Mouse (Mus musculus): ENCODE data around the gene Mamstr.

Mamstr gene

DNA sequence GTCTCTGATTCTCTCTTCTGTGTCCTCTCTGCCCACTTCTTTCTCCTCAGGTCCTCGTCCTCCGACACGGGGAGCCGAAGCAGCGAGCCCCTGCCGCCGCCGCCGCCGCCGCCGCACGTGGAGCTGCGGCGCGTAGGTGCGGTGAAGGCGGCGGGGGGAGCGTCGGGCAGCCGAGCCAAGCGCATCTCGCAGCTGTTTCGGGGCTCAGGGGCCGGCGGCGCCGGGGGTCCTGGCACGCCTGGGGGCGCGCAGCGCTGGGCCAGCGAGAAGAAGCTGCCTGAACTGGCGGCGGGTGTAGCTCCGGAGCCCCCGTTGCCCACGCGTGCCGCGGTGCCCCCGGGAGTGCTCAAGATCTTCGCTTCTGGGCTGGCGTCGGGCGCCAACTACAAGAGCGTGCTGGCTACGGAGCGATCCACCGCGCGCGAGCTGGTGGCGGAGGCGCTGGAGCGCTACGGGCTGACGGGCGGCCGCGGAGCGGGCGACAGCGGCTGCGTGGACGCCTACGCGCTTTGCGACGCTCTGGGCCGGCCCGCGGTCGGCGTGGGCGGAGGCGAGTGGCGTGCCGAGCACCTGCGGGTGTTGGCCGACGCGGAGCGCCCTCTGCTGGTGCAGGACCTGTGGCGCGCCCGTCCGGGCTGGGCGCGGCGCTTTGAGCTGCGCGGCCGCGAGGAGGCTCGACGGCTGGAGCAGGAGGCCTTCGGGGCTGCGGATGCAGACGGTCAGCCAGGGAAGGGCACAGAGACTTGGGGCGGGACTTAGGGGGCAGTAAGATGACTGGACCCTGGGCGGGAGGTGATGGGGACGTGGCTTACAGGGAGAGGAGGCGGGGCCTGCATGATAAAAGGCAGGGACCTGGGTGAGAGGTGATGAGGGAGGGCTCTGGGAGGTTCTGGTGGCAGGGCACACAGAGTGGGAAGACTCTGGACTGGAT lies 11.1 kb upstream of the Mamstr start:
- no peak for DNase-seq (ENCODE audit: low spot score)

DNA sequence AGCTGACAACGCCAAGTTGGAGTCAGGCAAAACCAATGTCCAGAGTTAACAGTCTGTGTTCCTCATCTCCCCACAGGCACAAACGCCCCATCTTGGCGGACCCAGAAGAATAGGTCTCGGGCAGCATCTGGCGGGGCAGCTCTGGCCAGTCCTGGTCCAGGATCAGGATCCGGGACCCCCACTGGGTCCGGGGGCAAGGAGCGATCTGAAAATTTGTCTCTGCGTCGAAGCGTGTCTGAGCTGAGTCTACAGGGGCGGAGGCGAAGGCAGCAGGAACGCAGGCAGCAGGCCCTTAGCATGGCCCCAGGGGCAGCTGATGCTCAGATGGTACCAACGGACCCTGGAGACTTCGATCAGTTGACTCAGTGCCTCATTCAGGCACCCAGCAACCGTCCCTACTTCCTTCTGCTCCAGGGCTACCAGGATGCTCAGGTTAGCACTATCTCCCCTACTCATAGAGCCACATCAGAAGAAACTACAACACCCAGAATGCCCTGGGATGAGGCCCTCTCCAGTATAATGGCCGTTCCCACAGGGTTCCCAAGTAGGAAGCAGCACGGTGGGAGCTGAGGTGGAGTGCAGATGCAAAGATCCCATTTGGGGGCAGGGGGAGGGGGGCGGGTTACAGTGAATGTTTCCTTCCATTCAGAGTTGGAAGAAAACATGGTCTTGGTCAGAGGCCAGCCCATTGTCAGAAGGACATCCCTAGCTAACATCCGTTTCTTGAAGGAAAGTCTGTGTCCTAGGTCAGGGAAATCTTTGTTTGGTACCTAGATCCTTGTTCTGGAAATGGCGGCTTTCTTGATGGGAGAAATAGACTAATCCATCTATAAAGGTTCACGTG lies 9.5 kb upstream of the Mamstr start:
- no peak for DNase-seq (ENCODE audit: low spot score)

DNA sequence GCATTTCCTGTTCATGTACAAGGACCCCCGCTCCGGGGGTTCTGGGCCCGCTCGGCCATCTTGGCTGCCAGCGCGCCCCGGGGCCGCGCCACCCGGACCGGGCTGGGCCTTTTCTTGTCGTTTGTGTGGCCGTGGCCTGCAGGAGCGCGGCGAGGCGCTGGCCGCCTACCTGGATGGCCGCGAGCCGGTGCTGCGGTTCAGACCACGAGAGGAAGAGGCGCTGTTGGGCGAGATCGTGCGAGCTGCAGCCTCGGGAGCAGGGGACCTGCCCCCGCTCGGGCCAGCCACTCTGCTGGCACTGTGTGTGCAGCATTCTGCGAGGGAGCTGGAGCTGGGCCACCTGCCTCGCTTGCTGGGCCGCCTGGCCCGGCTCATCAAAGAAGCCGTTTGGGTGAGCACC lies 7.3 kb upstream of the Mamstr start:
- DNase-seq (ENCODE audit: low spot score): no peak

DNA sequence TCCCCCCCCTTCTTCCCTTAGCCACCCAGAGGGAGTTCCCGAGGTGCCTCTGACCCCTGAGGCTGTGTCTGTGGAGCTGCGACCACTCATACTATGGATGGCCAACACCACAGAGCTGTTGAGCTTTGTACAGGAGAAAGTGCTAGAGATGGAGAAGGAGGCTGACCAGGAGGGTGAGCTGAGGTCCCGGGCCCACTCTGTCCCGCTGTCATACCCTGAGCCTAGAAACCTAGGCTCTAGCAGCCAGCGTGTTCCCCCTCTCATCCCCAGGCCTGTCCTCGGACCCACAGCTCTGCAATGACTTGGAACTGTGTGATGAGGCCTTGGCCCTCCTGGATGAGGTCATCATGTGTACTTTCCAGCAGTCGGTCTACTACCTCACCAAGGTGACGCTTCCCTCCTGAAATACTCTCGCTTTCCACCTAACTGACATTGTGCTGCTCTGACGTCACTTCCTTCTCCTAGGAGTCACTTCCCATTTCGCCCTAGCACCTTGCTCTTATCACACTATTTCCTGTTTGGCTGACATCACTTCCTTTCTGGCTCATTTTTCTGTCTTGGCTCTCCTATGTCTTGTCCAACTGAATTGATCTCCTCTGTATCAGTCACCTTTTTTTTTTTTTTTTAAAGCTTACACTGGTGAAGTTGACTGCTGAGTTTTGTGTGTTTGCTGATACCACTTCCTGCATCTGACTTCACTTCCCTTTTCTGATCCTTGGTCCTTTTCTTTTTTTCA lies 4.7 kb upstream of the Mamstr start:
- DNase-seq (ENCODE audit: low spot score): no peak

DNA sequence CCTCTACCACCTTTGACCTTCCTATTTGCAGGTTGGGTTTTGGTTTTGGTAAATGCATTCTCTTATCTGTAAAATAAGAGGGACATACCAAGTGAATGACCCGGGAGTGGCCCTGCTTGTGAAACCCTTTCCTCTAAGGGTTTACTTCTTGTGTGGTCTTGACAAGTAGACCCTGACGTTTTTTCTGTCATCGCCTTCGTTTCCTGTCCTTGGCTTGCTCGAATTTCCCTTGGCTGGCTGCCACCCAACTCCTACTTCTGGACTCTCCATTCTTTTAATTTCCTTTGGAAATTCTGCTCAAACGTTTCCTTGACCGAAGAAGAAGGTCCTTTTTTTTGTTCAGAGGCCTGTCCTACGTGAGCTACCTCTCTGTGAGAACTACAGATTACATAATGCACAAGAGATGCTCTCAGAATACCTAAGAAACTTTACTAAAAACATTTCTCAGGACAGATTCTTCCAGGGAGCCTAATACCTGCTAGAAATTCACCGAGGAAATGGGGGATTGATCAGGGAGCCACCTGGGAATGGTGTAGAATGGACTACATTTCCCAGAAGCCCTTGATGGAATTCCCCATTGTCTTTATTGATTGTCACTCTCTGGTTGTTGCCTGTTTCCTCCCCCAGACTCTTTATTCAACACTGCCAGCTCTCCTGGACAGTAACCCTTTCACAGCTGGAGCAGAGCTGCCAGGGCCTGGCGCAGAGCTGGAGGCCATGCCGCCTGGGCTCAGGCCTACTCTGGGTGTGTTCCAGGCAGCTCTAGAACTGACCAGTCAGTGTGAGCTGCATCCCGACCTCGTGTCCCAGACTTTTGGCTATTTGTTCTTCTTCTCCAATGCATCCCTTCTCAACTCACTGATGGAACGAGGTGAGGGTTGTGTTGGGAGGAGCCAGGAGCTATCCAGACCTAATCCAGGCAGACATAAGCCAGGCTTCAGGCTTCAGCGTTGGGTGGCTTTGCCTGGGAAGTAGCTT lies 3.8 kb upstream of the Mamstr start:
- no peak for DNase-seq (ENCODE audit: low spot score)

DNA sequence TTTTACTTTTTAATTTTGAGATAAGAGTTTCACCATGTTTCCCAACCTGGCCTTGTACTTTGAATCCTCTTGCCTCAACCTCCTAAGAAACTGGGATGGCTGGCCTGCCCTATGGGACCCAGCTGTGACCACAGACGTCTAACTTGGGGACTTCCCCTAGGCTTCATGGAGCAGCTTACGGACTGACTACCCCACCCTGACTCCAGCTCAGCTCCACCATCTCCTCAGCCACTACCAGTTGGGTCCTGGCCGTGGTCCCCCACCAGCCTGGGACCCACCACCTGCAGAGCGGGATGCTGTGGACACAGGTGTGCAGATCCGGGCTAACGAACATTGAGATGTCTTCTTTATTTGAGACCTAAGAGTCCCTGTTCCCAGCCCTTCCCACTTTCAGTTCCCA lies 2.1 kb upstream of the Mamstr start:
- no peak for DNase-seq (ENCODE audit: low spot score)

DNA sequence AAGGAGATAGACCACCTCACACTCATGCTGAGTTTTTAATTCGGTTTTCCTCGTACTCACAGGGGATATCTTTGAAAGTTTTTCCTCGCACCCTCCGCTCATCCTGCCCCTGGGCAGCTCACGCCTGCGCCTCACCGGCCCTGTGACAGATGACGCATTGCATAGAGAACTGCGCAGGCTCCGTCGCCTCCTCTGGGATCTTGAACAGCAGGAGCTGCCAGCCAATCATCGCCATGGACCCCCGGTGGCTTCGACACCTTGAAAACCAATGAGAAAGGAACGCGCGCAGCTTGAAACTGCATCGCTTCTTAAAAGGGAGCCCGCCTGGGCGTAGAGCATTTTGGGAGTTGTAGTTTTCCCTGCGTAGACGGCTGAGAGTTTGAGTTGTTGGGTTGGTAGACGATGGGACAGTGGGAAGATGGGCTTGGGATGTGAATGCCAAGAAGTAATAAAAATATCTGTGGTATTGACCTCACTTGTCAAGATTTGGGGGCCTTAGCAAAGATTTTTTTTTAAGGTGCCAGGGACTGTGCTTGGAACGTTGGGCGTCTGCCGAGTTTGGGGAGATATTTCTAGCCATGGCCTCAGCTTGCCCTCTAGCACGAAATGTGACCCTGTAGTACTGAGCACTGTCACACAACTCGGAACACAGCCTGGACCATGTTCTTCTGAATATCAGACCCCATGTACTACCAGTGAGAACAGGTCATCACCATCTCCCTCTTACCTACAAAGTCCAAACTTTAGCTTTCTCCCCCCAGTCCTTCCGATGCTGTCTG lies 965 bp upstream of the Mamstr start:
- DNase-seq (ENCODE audit: low spot score): no peak

DNA sequence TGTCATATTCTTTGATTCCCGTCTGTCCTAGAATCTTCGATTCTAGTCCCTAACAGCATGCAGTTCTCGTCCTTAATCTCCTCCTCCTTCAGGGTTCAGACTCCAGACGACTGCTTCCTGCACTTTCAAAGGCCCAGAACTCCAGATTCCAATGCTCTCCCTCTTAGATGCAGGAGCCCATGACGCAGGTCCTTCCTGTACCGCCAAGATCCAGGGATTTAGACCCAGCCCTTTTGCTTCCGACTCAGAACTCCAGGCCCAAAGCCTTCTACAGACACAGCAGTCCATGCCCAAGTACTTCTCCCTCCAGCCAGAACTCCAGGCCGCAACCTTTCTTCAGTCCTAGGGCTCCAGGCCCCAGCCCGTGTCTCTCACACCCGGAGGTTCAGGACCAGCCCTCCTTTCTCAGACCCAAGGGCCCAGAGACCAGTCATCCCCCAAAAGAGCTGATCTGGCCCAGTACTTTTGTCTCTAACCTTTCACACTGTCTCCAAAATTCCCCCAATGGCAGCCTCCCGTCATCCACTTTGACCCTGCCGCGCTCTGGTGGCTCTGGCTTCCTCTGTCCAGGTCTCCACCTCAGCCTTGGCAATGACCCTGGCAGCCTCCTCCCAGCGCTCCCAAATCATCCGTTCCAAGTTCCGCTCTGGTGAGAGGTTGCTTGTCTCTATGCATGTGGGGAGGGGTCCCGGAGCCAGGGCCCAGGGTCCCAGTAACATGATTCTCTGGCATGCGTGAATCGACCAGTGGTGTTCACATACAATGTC lies 597 bp downstream of the Mamstr start:
- no peak for DNase-seq (ENCODE audit: low spot score)

DNA sequence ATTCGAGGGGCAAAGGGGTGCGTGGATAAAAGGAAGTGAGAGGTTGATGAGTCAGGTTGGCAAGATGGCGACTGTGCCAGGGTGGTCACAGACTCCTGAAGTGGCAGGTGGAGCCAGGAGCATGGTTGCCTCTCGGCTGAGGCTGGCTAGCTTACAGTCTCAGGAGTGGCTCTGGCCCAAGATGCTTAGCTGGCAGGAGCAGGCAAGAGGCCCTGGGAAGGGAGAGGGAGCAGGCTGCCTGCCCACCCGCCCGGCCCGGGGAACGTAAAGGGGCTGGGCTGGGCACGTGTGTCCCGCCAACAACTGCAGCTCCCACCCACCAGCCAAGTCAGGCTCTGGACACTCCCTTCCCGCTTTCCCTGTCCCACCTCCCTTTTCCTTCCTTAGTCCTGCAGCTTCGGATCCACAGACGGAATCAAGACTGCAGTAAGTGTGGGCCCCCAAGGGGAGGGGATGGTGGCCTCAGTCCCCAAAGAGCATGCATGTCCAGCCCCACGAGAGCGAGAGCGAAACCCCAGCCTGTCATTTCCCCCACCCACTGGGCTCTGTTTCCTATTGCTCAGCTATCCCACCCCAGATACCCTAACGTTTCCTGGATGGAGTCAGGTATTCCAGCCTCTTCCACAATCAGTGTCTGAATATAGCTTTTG lies 1.7 kb downstream of the Mamstr start:
- no peak for DNase-seq (ENCODE audit: low spot score)

DNA sequence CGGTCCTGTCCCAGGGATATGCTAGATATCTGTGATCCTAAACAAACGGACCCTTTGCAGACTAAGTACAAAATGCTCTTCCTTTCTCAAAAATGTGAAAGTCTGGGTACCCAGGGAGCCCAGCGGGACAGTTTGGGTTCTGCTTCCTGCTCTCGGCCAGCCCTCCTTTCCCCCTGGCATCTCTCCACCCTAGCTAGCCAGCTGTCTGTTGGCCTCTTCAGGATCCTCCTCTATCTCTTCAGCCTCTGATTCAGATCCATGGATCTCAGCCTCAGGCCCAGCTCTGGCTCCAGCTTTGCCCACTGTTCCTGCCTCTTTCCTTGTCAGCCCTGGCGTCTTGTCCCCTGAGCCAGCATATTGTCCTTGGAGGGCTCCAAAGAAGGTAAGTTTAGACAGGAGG lies 2.3 kb downstream of the Mamstr start:
- DNase-seq (ENCODE audit: low spot score): no peak

DNA sequence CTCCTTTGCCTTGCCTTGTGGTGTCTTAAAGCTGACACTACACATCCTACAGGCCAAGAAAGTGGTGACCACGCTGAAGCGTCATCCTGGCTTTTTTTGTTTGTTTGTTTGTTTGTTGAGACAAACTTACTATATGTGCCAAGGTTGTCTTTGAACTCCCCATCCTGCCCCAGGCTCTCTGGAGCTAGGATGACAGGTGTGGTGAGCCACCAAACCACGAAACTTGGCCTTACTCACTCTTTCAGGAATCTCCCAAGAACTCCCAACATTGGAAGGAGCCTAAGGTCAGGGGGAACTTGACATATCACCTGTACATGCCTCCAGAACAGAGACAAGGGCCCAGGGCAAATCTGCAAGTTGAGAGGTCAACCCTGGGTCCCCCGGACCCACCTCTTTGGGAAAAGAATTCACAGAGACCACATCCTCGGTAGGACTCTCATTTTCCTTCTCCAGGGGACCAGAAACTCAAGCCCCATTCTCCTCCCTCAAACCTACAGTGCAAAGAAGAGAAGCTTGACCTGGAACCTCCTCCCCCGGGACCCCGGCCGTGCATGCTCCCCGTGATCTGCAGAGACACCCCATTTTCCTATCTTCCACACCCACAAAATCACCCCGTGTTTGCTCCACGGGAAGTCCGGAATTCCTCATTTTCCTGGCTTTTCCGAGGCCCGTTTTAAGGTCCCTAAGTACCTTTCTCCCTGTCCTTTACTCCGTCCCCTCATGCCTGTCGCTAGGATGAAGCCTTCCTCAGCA lies 2.9 kb downstream of the Mamstr start:
- peak; percentile 7 for DNase-seq (ENCODE audit: low spot score)

DNA sequence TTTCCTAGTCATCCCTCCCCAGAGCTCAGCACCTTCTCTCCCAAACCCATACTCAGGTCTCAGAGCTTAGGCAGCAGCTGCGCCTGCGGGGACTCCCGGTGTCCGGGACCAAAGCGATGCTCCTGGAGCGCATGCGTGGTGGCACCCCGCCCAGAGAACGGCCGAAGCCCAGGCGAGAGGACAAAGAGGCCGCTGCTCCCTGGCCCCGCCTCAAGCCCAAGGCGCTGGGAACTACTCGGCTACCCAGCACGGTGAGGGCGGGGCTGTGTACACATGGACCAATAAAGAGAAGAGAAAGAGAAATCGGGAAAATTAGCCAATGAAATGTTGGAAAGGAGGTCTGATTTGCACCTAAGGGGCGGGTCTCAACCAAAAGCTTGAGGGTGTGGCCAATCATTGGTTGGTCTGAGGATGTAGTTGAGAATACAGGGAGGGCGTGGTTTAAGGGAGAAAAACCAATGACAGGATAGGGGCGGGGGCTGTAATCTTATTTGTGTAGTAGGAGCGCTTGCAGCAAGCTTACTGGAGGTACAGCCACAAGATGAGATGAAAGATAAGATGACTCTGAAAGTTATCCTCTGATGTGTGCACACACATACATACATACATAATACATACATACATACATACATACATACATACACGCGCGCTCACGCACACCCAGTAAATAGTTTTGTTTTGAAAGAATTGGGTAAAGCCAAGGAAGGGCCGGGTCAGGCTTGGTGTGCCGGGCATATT lies 3.8 kb downstream of the Mamstr start:
- peak; percentile 88 for DNase-seq (ENCODE audit: low spot score)

DNA sequence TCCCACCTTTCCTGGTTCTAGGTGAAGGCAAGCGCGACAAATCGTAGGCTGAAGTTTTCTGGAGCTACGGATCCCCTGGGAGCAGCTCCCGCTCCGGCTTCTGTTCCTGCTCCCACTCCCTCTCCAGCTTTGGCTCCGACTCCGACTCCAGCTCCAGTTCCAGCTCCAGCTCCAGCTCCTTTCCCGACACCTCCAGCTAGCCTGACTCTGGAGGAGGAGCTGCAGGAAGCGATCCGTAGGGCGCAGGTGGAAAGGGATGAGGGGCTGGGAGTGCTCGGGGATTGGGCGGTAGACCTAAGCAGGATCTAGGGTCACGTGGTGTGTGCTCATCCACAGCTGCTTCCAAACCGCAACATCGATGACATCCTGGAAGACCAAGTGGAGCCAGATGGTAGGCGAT lies 4.4 kb downstream of the Mamstr start:
- DNase-seq (ENCODE audit: low spot score): no peak

DNA sequence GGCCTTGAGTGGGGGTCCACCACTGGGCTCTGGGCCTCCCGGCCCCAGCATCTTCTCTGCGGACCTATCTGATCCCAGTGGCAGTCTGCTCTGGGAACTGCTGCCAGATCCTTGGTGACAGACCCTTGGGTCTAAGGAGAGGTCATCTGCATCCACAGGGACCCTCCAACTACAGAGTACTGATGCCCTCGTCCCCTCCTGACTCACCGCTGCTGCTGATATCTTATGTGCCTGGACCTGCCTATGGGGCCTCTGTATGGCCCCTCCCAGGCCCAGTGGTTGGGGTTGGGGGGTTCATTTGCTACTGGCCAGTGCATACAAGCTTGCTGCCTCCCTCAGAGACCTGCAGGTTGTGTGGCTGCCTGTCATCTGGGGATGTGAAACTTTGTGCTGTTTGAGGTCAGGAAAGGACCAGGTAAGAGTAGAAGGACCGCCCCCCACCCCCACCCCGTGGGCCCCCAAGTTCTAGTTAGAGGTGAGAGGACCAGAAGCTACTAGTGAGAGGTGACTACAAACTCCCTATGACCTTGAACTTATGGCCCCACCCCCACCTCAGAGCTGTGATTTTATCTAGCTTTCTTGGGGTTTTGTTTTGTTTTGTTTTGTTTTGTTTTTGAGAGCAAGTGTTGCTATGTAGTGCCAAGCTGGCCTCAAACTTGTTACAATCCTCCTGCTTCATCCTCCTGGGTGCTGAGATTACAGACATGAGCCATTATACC lies 5.3 kb downstream of the Mamstr start:
- DNase-seq (ENCODE audit: low spot score): no peak

DNA sequence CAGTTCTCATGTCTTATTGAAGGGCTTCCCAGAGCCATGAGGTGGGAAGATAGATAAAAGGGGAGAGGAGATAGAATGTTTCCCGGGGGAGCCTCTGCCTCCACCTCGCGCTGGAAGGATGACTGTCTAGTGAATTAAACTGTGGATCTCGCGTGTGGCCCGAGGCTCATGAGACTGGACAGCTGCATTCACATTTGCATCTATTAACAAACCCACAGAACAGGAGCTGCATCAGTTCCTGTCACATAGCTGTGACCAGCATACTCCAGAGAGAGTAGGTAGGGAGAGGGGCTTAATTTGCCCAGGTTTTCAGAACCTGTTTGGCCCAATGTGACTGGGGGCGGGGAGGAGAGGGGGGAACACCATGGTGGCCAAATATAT lies 5.8 kb downstream of the Mamstr start:
- no peak for DNase-seq (ENCODE audit: low spot score)

DNA sequence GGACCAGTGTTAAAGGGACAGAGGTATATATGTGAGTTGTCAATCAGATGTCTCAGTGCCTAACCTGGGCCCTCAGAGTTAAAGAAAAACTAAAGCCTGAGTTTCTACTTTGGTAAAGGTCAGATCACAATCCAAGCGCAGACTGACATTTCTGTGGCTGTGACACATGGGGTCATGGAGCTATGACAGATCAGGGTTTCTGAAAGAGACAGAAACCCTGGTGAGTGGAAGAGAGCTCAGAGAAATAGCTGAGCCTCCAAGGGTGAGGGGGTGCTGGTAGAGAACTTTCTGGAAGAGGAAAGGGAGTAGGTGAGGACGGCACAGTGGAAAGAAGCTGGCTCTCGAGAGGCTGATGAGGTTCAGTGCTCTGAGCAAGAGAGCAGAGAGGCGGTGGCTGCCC lies 6.9 kb downstream of the Mamstr start:
- no peak for DNase-seq (ENCODE audit: low spot score)

DNA sequence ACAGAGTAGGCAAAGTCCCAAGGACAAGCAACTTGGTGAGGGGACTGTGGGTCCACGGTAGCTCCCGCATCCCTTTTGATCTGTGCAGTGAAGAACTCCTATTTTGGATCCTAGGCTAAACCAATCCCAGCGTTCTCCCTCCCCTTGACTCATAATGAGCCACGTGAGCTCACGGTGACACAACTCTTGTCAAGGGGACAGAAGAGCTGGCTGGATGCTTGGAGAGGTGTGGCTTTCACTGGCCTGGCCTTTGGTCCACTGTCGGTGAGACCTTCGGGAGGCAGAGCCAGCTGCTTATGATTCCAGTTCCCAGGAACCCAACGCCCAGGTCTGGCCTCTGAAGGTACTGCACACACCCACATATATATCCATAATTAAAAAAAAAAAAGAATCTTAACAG lies 9.6 kb downstream of the Mamstr start:
- DNase-seq (ENCODE audit: low spot score): no peak
